Mouse (Mus musculus) thymus, adult 2 months (tissue): Measurements from ENCODE around the gene Fads3.

Source experiments
- CTCF ChIP-seq: fragments of 200-500 bp; IDR thresholded peaks from 2 replicates; pipeline ENCODE4 v1.5.1; 2012; ENCODE audit warnings: mild to moderate bottlenecking, control low read depth, low read length, moderate library complexity, borderline replicate concordance; ENCODE audit not compliant: control insufficient read depth, poor library complexity, insufficient read depth; ENCODE audit errors: extremely low read depth
- POLR2A ChIP-seq: fragments of 200-500 bp; IDR thresholded peaks from 2 replicates; pipeline ENCODE4 v1.6.1; 2012; ENCODE audit warnings: mild to moderate bottlenecking, low read length, control low read depth, moderate library complexity; ENCODE audit not compliant: control insufficient read depth, poor library complexity, insufficient read depth; ENCODE audit errors: extremely low read depth

DNA sequence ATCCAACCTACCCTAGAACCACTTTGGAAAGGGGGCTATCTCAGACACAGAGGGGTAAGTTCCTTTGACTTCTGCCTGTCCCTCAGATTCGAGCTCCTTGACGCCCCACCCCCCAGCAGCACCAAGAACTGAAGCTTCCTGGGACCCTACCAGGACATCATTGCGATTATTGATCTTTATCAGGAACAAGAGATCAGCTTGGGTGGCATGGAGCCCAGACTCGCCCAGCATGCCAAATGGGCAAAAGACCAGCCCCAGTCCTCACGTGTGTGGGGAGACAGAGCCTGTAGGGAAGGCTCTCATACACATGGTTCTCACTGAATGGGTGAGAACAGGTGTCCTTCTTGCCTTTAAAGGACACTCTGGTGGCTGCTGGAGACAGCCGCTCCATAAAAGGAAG is 62.9 kb downstream of the Fads3 start:
- no peak for TF ChIP-seq POLR2A
- TF ChIP-seq CTCF, result no peak
